Mouse (Mus musculus) lung, postnatal 0 days (tissue): ENCODE measurements around the gene Ndp. TPM values are rescaled to one million over a fixed set of nuclear protein-coding genes. Genes with fewer than 3 reads are reported as not detected.
A peak's percentile ranks its signal among the peaks of the same experiment; 100 is the strongest.

Experiments
- ATAC-seq: fragments of 200-750 bp; cut with Nextera tagmentation; 2 replicates; pipeline ENCODE4 v1.8.0; 2017; ENCODE audit warnings: moderate library complexity
- DNase-seq: peaks from one replicate; pipeline ENCODE4 v3.0.0-alpha.2; 2016; ENCODE audit warnings: low spot score
- H3K27ac ChIP-seq: fragments of 300-500 bp; sonication (generic); 2 replicates; pipeline ENCODE4 v1.5.1; 2014; ENCODE audit warnings: antibody characterized with exemption, mild to moderate bottlenecking, low read length, mixed read lengths
- H3K27me3 ChIP-seq: fragments of 300-500 bp; sonication (generic); replicated peaks from 2 replicates; pipeline ENCODE4 v1.6.1; 2014; ENCODE audit warnings: low read length, mixed read lengths; ENCODE audit not compliant: insufficient read depth
- H3K36me3 ChIP-seq: fragments of 300-500 bp; sonication (generic); 2 replicates; pipeline ENCODE4 v1.6.1; 2014; ENCODE audit warnings: low read length, mixed read lengths; ENCODE audit not compliant: insufficient read depth
- H3K4me1 ChIP-seq: fragments of 300-500 bp; sonication (generic); 2 replicates; pipeline ENCODE4 v1.6.1; 2014; ENCODE audit warnings: antibody characterized with exemption, low read depth, low read length, mixed read lengths; ENCODE audit not compliant: insufficient read depth
- H3K4me2 ChIP-seq: fragments of 300-500 bp; sonication (generic); replicated peaks from 2 replicates; pipeline ENCODE4 v1.6.1; 2014; ENCODE audit warnings: low read depth, mild to moderate bottlenecking, low read length, moderate library complexity, mixed read lengths
- H3K4me3 ChIP-seq: fragments of 300-500 bp; sonication (generic); 2 replicates; pipeline ENCODE4 v1.5.1; 2014; ENCODE audit warnings: low read depth, low read length
- H3K9ac ChIP-seq: fragments of 300-500 bp; sonication (generic); replicated peaks from 2 replicates; pipeline ENCODE4 v1.6.1; 2014; ENCODE audit warnings: low read depth, mild to moderate bottlenecking
- H3K9me3 ChIP-seq: fragments of 300-500 bp; sonication (generic); 2 replicates; pipeline ENCODE4 v1.6.1; 2016; ENCODE audit warnings: low read length, mixed read lengths
- CTCF ChIP-seq: IDR thresholded peaks from 2 replicates; pipeline ENCODE4 v1.5.1; 2016; ENCODE audit warnings: antibody characterized with exemption, mild to moderate bottlenecking
- EP300 ChIP-seq: IDR thresholded peaks from 2 replicates; pipeline ENCODE4 v1.6.1; 2016; ENCODE audit warnings: antibody characterized with exemption, mild to moderate bottlenecking, control low read depth
- WGBS: fragments of 180-500 bp; shearing (Covaris S2); extraction: QIAGEN DNeasy Blood & Tissue Kit; methylation state at CpG from one replicate; pipeline ENCODE4 v1.1.7; 2014; 5-methylcytosine and 5-hydroxymethylcytosine counted together
- polyA plus RNA-seq: library from polyadenylated mRNA; unstranded; fragments of >200 nt; fragmentation: Nextera tagmentation; extraction: Ambion mirVana; gene quantifications from 2 replicates; pipeline ENCODE4 v1.2.1, GENCODE M21; 2015

The Ndp gene
- 0.63 and 0.67 TPM in 2 replicates for polyA plus RNA-seq

- Histone ChIP-seq H3K27ac (no peak within 1 kb of the TSS), H3K9ac (no peak within 1 kb of the TSS), H3K4me2 (peak within 1 kb of the TSS; percentile 37), H3K36me3 (no peaks in the 10 kb centered on the region), H3K4me3 (peak within 1 kb of the TSS; percentile 15; the same call in 1 of the 2 replicates), H3K9me3 (no peaks in the 10 kb centered on the region), H3K27me3 (no peaks in the 10 kb centered on the region), H3K4me1 (no peaks in the 10 kb centered on the region)
- 19% methylated on average over 13 of the region's 13 CpGs for WGBS
- TF ChIP-seq EP300: no peak
- TF ChIP-seq CTCF: no peak
- DNase-seq: no peak
- no peak for ATAC-seq
Observed at GRCm38 (mm10) chrX:16911241-16911873, at the start of gene Ndp. Gene Ndp (minus strand): TSS chrX:16911774.

GRCm38 (mm10) chrX:16954767-16955166 is 43.2 kb upstream of the Ndp start:
- H3K9me3 ChIP-seq: no peaks in the 10 kb centered on the region
- no peak overlapping the region for H3K9ac ChIP-seq
- TF ChIP-seq EP300: no peak
- no peak for TF ChIP-seq CTCF
- DNase-seq (no peak), ATAC-seq (no peak)
- WGBS: 95% methylated on average over 2 of the region's 2 CpGs
- H3K27me3 ChIP-seq: no peaks in the 10 kb centered on the region
- no peaks in the 10 kb centered on the region for H3K36me3 ChIP-seq
- no peak overlapping the region for H3K27ac ChIP-seq
- no peak overlapping the region for H3K4me2 ChIP-seq
- no peak overlapping the region for H3K4me3 ChIP-seq
- no peaks in the 10 kb centered on the region for H3K4me1 ChIP-seq

- Histone ChIP-seq H3K27me3 (no peaks in the 10 kb centered on the region), H3K4me1 (no peaks in the 10 kb centered on the region), H3K4me2 (no peak overlapping the region), H3K27ac (no peak overlapping the region), H3K9me3 (no peaks in the 10 kb centered on the region), H3K36me3 (no peaks in the 10 kb centered on the region), H3K4me3 (no peak overlapping the region), H3K9ac (no peak overlapping the region)
- no peak for TF ChIP-seq EP300
- DNase-seq (no peak), ATAC-seq (no peak)
Observed at GRCm38 (mm10) chrX:16918006-16918405, 6.4 kb upstream of the Ndp start.

GRCm38 (mm10) chrX:16913118-16913517 is 1.5 kb upstream of the Ndp start:
- no peaks in the 10 kb centered on the region for H3K4me1 ChIP-seq
- TF ChIP-seq EP300: no peak
- no peak for TF ChIP-seq CTCF
- no peak overlapping the region for H3K27ac ChIP-seq
- DNase-seq (no peak), ATAC-seq (no peak)
- H3K9ac ChIP-seq: no peak overlapping the region
- no peak overlapping the region for H3K4me3 ChIP-seq
- no peak overlapping the region for H3K4me2 ChIP-seq
- WGBS: 68% methylated on average over 1 of the region's 1 CpGs
- H3K27me3 ChIP-seq: no peaks in the 10 kb centered on the region
- H3K9me3 ChIP-seq: no peaks in the 10 kb centered on the region
- H3K36me3 ChIP-seq: no peaks in the 10 kb centered on the region

GRCm38 (mm10) chrX:16911911-16912310 is 337 bp upstream of the Ndp start:
- H3K27ac ChIP-seq: no peak overlapping the region
- DNase-seq: no peak
- TF ChIP-seq CTCF (no peak), EP300 (no peak)
- H3K36me3 ChIP-seq: no peaks in the 10 kb centered on the region
- no peak overlapping the region for H3K9ac ChIP-seq
- H3K4me2 ChIP-seq: no peak overlapping the region; the same call in 1 of the 2 replicates
- no peak overlapping the region for H3K4me3 ChIP-seq
- 50% methylated on average over 4 of the region's 4 CpGs for WGBS
- no peaks in the 10 kb centered on the region for H3K9me3 ChIP-seq
- no peaks in the 10 kb centered on the region for H3K4me1 ChIP-seq
- ATAC-seq: no peak
- no peaks in the 10 kb centered on the region for H3K27me3 ChIP-seq

- no peaks in the 10 kb centered on the region for H3K36me3 ChIP-seq
- H3K9me3 ChIP-seq: no peaks in the 10 kb centered on the region
- H3K27ac ChIP-seq: no peak overlapping the region
- H3K4me3 ChIP-seq: peak overlapping the region; percentile 15; the same call in 1 of the 2 replicates
- WGBS: 11% methylated on average over 18 of the region's 18 CpGs
- no peak for TF ChIP-seq EP300
- TF ChIP-seq CTCF: no peak
- ATAC-seq (no peak), DNase-seq (no peak)
- H3K9ac ChIP-seq: no peak overlapping the region
- H3K27me3 ChIP-seq: no peaks in the 10 kb centered on the region
- no peaks in the 10 kb centered on the region for H3K4me1 ChIP-seq
- peak overlapping the region; percentile 37 for H3K4me2 ChIP-seq
Observed at GRCm38 (mm10) chrX:16910211-16911095, 1.1 kb downstream of the Ndp start.
